Comparison of ENCODE assay signal across 27 mouse cellular contexts in the genomic region with DNA sequence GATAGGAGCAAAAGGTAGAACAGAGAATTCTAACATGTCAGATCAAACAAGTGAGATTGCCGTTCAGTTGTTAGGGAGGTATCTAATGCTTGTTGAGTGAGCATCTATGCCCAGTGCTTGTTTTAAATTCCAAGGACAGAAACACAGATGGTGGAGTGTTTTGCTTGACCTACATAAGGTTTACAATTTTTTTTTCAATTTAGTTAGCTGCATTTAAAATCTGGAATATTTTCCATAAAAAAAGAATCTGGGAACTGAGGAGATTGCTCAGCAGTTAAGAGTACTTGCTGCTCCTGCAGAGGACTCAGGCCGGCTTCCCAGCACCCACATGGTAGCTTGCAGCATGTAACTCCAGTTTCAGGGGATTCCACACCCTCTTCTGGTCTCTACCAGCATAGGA.
"Had no signal": no experiment of that assay in that cellular context is flagged by ENCODE, and none has a peak within 500 bp of the region (broad histone marks: within the 10 kb centered on the region; RNA-seq: fewer than 3 reads in every experiment).

No protein-coding gene starts in this region.

- H3K4me3 ChIP-seq: embryonic facial prominence, embryonic 10.5 days; embryonic facial prominence, embryonic 12.5 days; embryonic facial prominence, embryonic 13.5 days; embryonic facial prominence, embryonic 15.5 days; erythroblast, embryonic 14.5 days; forebrain, embryonic 10.5 days; forebrain, embryonic 12.5 days; forebrain, embryonic 13.5 days; forebrain, embryonic 15.5 days; gastrocnemius, adult 2 months; heart, adult 2 months had no signal

- ATAC-seq: forebrain, embryonic 13.5 days; forebrain, embryonic 14.5 days; forebrain, embryonic 15.5 days; forebrain, embryonic 16.5 days; forebrain, postnatal 0 days had no signal

- DNase-seq: cerebellum, adult 8-10 months; cerebellum, adult 9-10 months; cerebellum, adult 9-11 months; cerebellum, postnatal 10 days; cerebellum, postnatal 14 days; cerebellum, postnatal 25 days; cerebellum, postnatal 36 days; embryo, embryonic 11 days; forebrain, postnatal 0 days; gastrocnemius, adult 2 months; gastrocnemius, postnatal 10 days; gastrocnemius, postnatal 14 days; gastrocnemius, postnatal 25 days; gastrocnemius, postnatal 36 days; heart, adult 18-20 months; heart, adult 2 months had no signal

- H3K4me1 ChIP-seq: embryonic facial prominence, embryonic 10.5 days; forebrain, embryonic 12.5 days had no signal

- H3K27ac ChIP-seq: embryonic facial prominence, embryonic 10.5 days; embryonic facial prominence, embryonic 12.5 days; embryonic facial prominence, embryonic 13.5 days; embryonic facial prominence, embryonic 15.5 days; forebrain, embryonic 10.5 days; forebrain, embryonic 12.5 days; forebrain, embryonic 13.5 days; forebrain, embryonic 15.5 days; gastrocnemius, adult 2 months; heart, adult 2 months had no signal

- H3K9me3 ChIP-seq: embryonic facial prominence, embryonic 10.5 days; embryonic facial prominence, embryonic 12.5 days; embryonic facial prominence, embryonic 13.5 days; embryonic facial prominence, embryonic 15.5 days; forebrain, embryonic 10.5 days; forebrain, embryonic 12.5 days; forebrain, embryonic 13.5 days; forebrain, embryonic 15.5 days had no signal

- H3K36me3 ChIP-seq: embryonic facial prominence, embryonic 10.5 days; embryonic facial prominence, embryonic 12.5 days; embryonic facial prominence, embryonic 13.5 days; embryonic facial prominence, embryonic 15.5 days; forebrain, embryonic 10.5 days; forebrain, embryonic 12.5 days; forebrain, embryonic 15.5 days had no signal

- H3K27me3 ChIP-seq: embryonic facial prominence, embryonic 12.5 days; embryonic facial prominence, embryonic 13.5 days; embryonic facial prominence, embryonic 15.5 days; forebrain, embryonic 12.5 days; forebrain, embryonic 13.5 days; forebrain, embryonic 15.5 days had no signal
